Mouse (Mus musculus) G1E (cell line): Measurements from ENCODE around the gene Rin1. TPM values are rescaled to one million over a fixed set of nuclear protein-coding genes. Genes with fewer than 3 reads are reported as not detected.
A peak's percentile ranks its signal among the peaks of the same experiment; 100 is the strongest.

ENCODE experiments used
- ATAC-seq: 2 replicates; pipeline ENCODE4 v1.8.0; 2016; ENCODE audit warnings: mild to moderate bottlenecking; ENCODE audit not compliant: insufficient number of reproducible peaks, poor library complexity, low FRiP score, severe bottlenecking; ENCODE audit errors: extremely low read depth
- DNase-seq: peaks from one replicate; pipeline ENCODE4 v3.0.0; 2012; ENCODE audit warnings: low spot score
- H3K27me3 ChIP-seq: 2 replicates; pipeline ENCODE4 v1.6.1; 2012; ENCODE audit warnings: mild to moderate bottlenecking, low read length, inconsistent platforms; ENCODE audit not compliant: insufficient read depth
- H3K36me3 ChIP-seq: replicated peaks from 2 replicates; pipeline ENCODE3; 2012; ENCODE audit warnings: mild to moderate bottlenecking, inconsistent platforms
- H3K4me1 ChIP-seq: 2 replicates; pipeline ENCODE4 v1.6.1; 2012; ENCODE audit warnings: low read depth, low read length, inconsistent platforms, mixed read lengths; ENCODE audit not compliant: insufficient read depth
- H3K4me3 ChIP-seq: 2 replicates; pipeline ENCODE4 v1.5.1; 2012; ENCODE audit warnings: low read depth, mild to moderate bottlenecking, inconsistent platforms, low read length, moderate library complexity, mixed read lengths
- H3K9me3 ChIP-seq: replicated peaks from 2 replicates; pipeline ENCODE4 v1.6.1; 2012; ENCODE audit warnings: inconsistent platforms
- CTCF ChIP-seq: IDR thresholded peaks from 2 replicates; pipeline ENCODE4 v1.5.1; 2012; ENCODE audit warnings: low read depth, low read length, inconsistent platforms, mixed read lengths
- GATA1 ChIP-seq: IDR thresholded peaks from 2 replicates; pipeline ENCODE4 v1.6.1; 2012; ENCODE audit warnings: borderline replicate concordance, low read length, inconsistent platforms, mixed read lengths
- GATA2 ChIP-seq: IDR thresholded peaks from 2 replicates; pipeline ENCODE4 v1.6.1; 2012; ENCODE audit warnings: low read depth, low read length, inconsistent platforms, borderline replicate concordance
- POLR2AphosphoS5 ChIP-seq: IDR thresholded peaks from 2 replicates; pipeline ENCODE4 v1.6.1; 2012; ENCODE audit warnings: low read depth, low read length, inconsistent platforms; ENCODE audit not compliant: insufficient replicate concordance
- TAL1 ChIP-seq: conservative IDR thresholded peaks from 2 replicates; pipeline ENCODE4 v1.6.1; 2012; ENCODE audit warnings: low read depth, low read length, inconsistent platforms, mixed read lengths
- polyA plus RNA-seq: library from polyadenylated mRNA; stranded (reverse); fragments of >175 nt; gene quantifications from 2 replicates; pipeline ENCODE4 v1.2.3, GENCODE M21; 2012
- total RNA-seq, 2 experiments: library from RNA; stranded (forward) in 1 of 2; stranded (reverse) in 1 of 2; fragments of 200-1000 nt in 1 of 2; fragments of >200 nt in 1 of 2; fragmentation: Nextera tagmentation in 1 of 2; gene quantifications; 2 replicates each; pipeline ENCODE4 v1.2.3; 2014 to 2017

Rin1 gene
- total and polyA plus RNA-seq, 3 experiments: 0.22 to 1.8 (median 0.72) TPM

- no peak overlapping the region for H3K4me3 ChIP-seq
- no peaks in the 10 kb centered on the region for H3K9me3 ChIP-seq
- H3K27me3 ChIP-seq: peaks cover 18% of the 10 kb centered on the region
- TF ChIP-seq POLR2AphosphoS5 (no peak), TAL1 (no peak), CTCF (no peak), GATA2 (no peak), GATA1 (no peak)
- no peaks in the 10 kb centered on the region for H3K36me3 ChIP-seq
- ATAC-seq (no peak), DNase-seq (no peak)
- H3K4me1 ChIP-seq: peaks cover 16% of the 10 kb centered on the region
Observed at GRCm38 (mm10) chr19:5016221-5016742, 34.0 kb upstream of the Rin1 start.

GRCm38 (mm10) chr19:5016782-5017181 lies 33.5 kb upstream of the Rin1 start:
- DNase-seq (peak; percentile 38), ATAC-seq (no peak)
- no peak overlapping the region for H3K4me3 ChIP-seq

GRCm38 (mm10) chr19:5017611-5018010 lies 32.7 kb upstream of the Rin1 start:
- H3K9me3 ChIP-seq: no peaks in the 10 kb centered on the region
- DNase-seq: no peak
- peaks cover 16% of the 10 kb centered on the region for H3K27me3 ChIP-seq
- TF ChIP-seq CTCF: no peak
- TF ChIP-seq GATA2: no peak
- TF ChIP-seq TAL1: no peak
- no peak for TF ChIP-seq GATA1
- TF ChIP-seq POLR2AphosphoS5: no peak
- H3K4me1 ChIP-seq: peaks cover 18% of the 10 kb centered on the region
- H3K4me3 ChIP-seq: no peak overlapping the region
- no peak for ATAC-seq
- H3K36me3 ChIP-seq: no peaks in the 10 kb centered on the region

More at GRCm38 (mm10) chr19:5016782-5017181, 33.5 kb upstream of the Rin1 start:
- peak; percentile 63 for TF ChIP-seq CTCF
- TF ChIP-seq POLR2AphosphoS5: no peak
- TF ChIP-seq GATA2: no peak
- Histone ChIP-seq H3K27me3 (peaks cover 18% of the 10 kb centered on the region), H3K4me1 (peaks cover 16% of the 10 kb centered on the region), H3K9me3 (no peaks in the 10 kb centered on the region), H3K36me3 (no peaks in the 10 kb centered on the region)

GRCm38 (mm10) chr19:5018191-5018590 lies 32.1 kb upstream of the Rin1 start:
- Histone ChIP-seq H3K27me3 (peaks cover 15% of the 10 kb centered on the region), H3K4me1 (peaks cover 21% of the 10 kb centered on the region), H3K9me3 (no peaks in the 10 kb centered on the region), H3K36me3 (no peaks in the 10 kb centered on the region), H3K4me3 (no peak overlapping the region)
- TF ChIP-seq POLR2AphosphoS5 (no peak), CTCF (no peak), GATA1 (no peak), GATA2 (no peak), TAL1 (no peak)
- ATAC-seq (no peak), DNase-seq (no peak)

- Histone ChIP-seq H3K9me3 (no peaks in the 10 kb centered on the region), H3K27me3 (peaks cover 6% of the 10 kb centered on the region), H3K4me3 (no peak overlapping the region), H3K36me3 (peaks cover 11% of the 10 kb centered on the region), H3K4me1 (peaks cover 33% of the 10 kb centered on the region)
- DNase-seq (no peak), ATAC-seq (no peak)
- TF ChIP-seq CTCF: no peak
- no peak for TF ChIP-seq POLR2AphosphoS5
- TF ChIP-seq TAL1: no peak
- TF ChIP-seq GATA1: no peak
- no peak for TF ChIP-seq GATA2
Observed at GRCm38 (mm10) chr19:5021416-5021815, 28.9 kb upstream of the Rin1 start.

GRCm38 (mm10) chr19:5023621-5024479 lies 26.4 kb upstream of the Rin1 start, which contains the start of gene Slc29a2:
Slc29a2 (plus strand) TSS chr19:5023860.
- DNase-seq (peak; percentile 95), ATAC-seq (peak; percentile 83)
- Histone ChIP-seq H3K4me3 (peak within 1 kb of the TSS; percentile 84), H3K9me3 (no peaks in the 10 kb centered on the region), H3K36me3 (peaks cover 34% of the 10 kb centered on the region), H3K27me3 (peaks cover under 1% of the 10 kb centered on the region), H3K4me1 (peaks cover 28% of the 10 kb centered on the region)
- TF ChIP-seq CTCF: no peak
- TF ChIP-seq GATA1: no peak
- no peak for TF ChIP-seq POLR2AphosphoS5
- TF ChIP-seq TAL1: no peak
- no peak for TF ChIP-seq GATA2
